Mouse (Mus musculus): ENCODE measurements at regions not wholly inside any gene's neighbourhood (a gene's known extent, or its start where the extent isn't known, plus 50 kb on each side); places are given as distances from the start of the nearest gene placed in this dataset.

DNA sequence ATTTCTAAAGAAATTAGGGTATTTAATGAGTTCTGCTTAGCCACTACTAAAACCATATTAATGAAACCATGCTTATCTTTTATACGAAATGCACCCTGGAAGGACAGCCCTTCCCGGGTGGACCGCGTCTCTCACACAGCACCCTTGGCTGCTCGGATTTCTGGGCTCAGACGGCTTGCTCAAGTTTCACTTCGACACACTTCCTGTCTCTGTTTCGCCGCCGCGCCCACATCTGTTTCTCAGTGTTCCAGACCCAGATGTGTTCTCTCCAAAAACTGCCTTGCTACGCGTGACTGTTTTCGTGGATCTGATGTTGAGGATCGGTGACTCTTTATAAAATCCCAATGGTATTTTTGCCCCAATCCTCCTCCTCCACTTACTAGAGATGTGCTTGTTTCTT is 205.7 kb downstream of the Rnd3 start:
- in situ Hi-C loops (cut with MboI; ENCODE audit: unreplicated experiment in 2 of 2): loop anchor here in 1 of 2 experiments (25.0 kb wide), 2 partner anchors 994 to 1144 kb away; partner anchors contain the start of gene Rbm43

- in situ Hi-C loops (cut with MboI; ENCODE audit: unreplicated experiment in 2 of 2): loop anchor here in 1 of 2 experiments (25.0 kb wide), 2 partner anchors 995 to 1145 kb away; partner anchors contain the start of gene Rbm43
Observed at GRCm38 (mm10) chr2:50942741-50943140, 206.2 kb downstream of the Rnd3 start.

GRCm38 (mm10) chr2:50932936-50933335 is 216.0 kb downstream of the Rnd3 start:
- in situ Hi-C loops (cut with MboI; ENCODE audit: unreplicated experiment in 2 of 2): loop anchor here in 1 of 2 experiments (25.0 kb wide), 2 partner anchors 1004 to 1154 kb away; partner anchors contain the start of gene Rbm43

- in situ Hi-C loops (cut with MboI; ENCODE audit: unreplicated experiment in 2 of 2): no loop called here
Observed at GRCm38 (mm10) chr2:50921002-50921401, 227.9 kb downstream of the Rnd3 start.

DNA sequence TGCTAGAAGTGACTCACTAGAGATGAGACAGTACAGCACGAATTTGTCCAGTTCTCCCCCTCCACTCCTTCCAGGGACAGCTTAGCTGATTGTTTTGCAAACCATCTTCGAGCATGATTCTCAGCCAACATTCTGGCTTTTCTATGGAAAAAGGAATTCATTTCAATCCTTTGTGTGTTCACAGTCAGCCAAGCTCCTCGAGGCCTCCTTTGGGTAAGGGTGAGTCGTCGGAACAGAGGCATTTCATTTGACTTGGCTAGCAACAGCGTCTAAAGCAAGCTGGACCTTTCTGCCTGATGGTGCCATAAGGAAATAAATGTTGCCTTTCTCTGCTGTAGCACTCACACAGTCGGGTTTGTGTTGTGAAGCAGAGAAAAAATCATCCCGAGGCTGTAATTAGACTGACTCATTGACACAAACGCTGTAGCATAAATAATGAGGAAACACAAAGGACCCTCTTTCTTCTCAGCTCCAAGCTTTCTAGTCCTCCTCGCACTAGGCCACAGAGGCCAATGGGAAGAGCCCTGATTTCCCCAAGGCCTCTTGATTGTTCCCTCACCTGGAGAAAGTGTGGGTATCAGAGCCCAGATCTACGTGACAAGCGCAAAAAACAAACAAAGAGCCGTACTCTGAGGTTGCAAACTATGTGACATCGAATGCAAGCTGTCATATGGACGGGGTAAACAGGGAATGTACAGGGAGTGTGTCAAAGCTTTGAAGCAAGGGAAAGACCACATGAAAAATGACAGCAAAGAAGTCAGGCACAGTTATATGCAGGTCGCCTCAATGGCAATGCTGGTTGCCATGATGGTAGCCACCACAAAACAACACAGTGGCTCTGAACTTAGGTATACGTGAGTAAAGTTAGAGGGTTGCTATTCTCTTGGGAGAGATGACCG is 232.3 kb downstream of the Rnd3 start:
- in situ Hi-C loops (cut with MboI; ENCODE audit: unreplicated experiment in 2 of 2): no loop called here

- in situ Hi-C loops (cut with MboI; ENCODE audit: unreplicated experiment in 2 of 2): no loop called here
Observed at GRCm38 (mm10) chr2:50915149-50915548, 233.8 kb downstream of the Rnd3 start.

- in situ Hi-C loops (cut with MboI; ENCODE audit: unreplicated experiment in 2 of 2): no loop called here
Observed at GRCm38 (mm10) chr2:50914176-50914575, 234.7 kb downstream of the Rnd3 start.

- in situ Hi-C loops (cut with MboI; ENCODE audit: unreplicated experiment in 2 of 2): no loop called here
Observed at GRCm38 (mm10) chr2:50908762-50909161, 240.1 kb downstream of the Rnd3 start.

DNA sequence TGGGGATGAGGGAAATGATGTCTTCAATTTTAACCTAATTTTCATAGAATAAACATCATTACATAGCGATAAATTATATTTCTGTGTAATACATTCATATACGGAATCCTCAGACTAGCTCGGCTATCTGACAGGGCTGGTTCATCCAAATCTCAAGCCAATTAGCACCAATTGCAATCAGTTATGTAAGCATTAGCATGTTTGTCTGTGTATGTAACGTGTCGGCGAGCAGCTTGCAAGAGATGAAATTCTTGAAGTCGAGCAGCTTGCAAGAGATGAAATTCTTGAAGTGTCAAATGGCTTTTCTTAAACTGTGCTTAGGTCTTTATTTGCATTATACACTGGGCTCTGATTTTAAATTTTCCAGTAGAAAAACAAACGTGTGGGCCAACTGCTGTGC is 246.2 kb downstream of the Rnd3 start:
- in situ Hi-C loops (cut with MboI; ENCODE audit: unreplicated experiment in 2 of 2): no loop called here

DNA sequence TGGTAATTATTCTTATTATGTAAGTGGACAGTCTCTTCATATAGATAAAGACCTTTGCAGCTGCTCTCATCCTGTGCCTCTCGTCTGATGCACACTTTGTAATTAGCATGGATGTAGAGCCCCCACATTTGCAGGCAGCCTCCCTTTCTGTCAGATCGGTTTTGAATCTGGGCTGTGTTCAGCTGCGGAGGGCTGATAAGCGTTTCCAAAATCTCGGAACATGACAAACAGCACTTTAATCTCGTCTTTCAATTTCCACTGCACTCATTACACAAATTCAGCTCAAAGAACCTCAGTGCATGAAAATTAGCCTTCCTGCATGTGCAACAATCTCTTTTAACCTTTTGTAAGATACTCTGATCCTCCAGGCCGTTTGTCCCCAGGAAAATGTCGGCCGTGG is 246.7 kb downstream of the Rnd3 start:
- in situ Hi-C loops (cut with MboI; ENCODE audit: unreplicated experiment in 2 of 2): no loop called here

- in situ Hi-C loops (cut with MboI; ENCODE audit: unreplicated experiment in 2 of 2): no loop called here
Observed at GRCm38 (mm10) chr2:50888992-50889391, 259.9 kb downstream of the Rnd3 start.

DNA sequence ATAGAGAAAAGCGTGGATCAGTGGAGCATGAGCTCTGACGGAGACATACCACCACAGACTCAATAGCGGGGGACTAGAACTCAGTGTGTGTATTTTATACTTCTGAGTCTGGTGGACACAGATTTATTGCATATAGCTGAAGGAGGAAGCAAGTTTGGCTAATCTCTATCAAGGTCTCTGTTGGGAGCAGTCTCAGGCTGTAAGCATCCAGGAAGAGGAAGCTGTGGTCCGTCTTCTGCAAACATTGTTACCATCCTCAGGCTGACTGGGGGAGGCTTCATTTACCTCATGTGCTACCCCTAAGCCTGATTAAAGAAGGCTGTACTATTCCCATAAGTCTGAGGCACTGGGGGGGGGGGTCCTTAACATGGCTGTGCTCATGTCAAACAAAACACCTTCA is 261.0 kb downstream of the Rnd3 start:
- in situ Hi-C loops (cut with MboI; ENCODE audit: unreplicated experiment in 2 of 2): no loop called here

DNA sequence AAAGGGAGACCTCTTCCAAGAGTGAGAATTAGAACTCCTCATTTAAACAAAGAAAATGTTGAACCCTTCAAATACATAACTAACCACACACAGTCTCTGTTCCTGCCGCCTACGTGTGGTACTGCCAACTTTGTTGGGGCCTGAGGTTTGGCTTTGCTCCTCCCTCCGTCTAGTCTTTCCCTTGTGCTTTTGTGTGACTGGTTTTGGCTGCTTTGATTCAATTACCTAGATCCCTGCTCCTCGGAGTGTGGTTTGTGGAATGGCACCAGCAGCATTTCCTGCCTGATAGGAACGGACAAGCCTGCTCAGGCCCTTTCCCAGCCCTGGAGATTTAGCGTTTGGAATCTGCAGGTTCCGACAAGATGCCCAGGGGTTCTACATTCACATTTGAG is 263.0 kb downstream of the Rnd3 start:
- in situ Hi-C loops (cut with MboI; ENCODE audit: unreplicated experiment in 2 of 2): no loop called here

DNA sequence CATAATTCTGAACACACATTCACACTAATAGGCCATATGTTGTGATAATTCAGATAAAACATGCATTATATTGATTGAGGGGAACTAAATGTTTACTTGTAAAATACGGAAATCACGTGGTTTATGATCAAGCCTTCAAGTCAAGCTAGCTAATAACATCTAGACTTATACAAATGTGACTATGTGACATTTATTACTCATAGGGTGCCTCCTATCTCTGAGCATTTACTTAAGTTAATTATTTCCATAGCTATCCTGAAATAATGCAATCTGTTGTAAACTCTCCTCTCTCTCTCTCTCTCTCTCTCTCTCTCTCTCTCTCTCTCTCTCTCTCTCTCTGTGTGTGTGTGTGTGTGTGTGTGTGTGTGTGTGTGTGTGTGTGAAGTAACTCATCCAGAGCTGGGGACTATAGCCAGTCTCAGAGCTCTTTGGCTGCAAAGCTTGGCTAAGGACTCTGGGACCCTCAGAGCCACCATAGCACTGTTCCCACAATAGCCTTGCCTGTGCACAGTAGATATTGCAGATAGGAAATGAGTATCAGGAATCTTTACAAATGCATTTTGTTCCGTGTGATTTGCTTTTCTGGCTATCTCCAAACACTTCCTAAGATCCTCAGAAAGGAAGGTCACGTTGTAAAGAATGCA is 263.5 kb downstream of the Rnd3 start:
- in situ Hi-C loops (cut with MboI; ENCODE audit: unreplicated experiment in 2 of 2): no loop called here

- in situ Hi-C loops (cut with MboI; ENCODE audit: unreplicated experiment in 2 of 2): no loop called here
Observed at GRCm38 (mm10) chr2:50881514-50882038, 267.3 kb downstream of the Rnd3 start.

DNA sequence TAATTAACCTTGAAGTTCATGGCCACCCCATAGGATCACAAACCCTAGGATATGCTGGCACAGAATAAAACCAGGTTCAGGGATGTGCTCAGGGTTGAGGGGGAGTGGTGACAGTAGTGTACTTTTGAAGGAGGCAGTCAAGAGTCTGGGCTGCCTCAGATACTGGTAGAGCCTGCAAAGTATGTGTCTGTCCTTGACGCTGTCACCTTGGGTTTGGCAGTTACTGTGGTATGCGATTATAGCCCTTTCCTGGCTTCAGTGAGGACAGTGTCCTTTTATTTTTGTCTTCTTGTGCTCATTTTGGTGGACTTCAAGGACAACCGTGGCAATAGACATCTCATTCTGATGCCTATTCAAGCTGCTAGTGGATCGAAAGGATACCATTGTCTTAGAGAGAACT is 268.1 kb downstream of the Rnd3 start:
- in situ Hi-C loops (cut with MboI; ENCODE audit: unreplicated experiment in 2 of 2): no loop called here

- in situ Hi-C loops (cut with MboI; ENCODE audit: unreplicated experiment in 2 of 2): no loop called here
Observed at GRCm38 (mm10) chr2:50877716-50878115, 271.2 kb downstream of the Rnd3 start.

- in situ Hi-C loops (cut with MboI; ENCODE audit: unreplicated experiment in 2 of 2): no loop called here
Observed at GRCm38 (mm10) chr2:50875072-50875471, 273.8 kb downstream of the Rnd3 start.

DNA sequence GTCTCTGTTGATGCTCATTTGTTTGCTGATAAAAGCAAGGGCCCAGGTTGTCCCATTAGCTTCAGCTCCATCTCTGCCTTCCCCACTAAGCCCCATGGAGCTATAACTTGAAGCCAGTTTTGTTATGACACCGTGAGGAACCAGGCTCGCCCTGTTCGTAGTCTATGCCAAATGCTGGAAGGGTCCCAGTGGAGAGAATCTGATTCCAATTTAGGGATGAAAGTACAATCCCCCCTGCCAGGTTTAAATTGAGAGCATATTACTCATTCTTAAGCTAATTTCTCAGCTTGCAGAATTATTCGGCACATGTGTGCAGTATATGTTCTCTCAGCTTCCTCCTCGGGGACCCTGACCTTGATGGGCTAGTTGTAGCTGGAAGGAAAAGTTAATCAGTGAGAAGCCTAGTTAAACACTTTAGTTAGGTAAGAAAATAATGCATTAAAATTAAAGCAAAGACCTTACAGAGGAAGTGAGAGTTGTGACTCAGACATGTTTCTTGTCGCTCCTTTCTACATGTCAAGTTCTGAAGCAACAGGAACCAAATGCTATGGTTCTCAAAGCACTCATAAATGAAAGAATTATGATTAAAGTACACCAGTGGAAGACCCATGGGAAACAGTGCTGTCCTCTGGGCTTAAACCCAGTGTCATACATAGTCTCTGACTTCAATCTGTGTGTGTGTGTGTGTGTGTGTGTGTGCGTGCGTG is 295.2 kb downstream of the Rnd3 start:
- in situ Hi-C loops (cut with MboI; ENCODE audit: unreplicated experiment in 2 of 2): no loop called here

DNA sequence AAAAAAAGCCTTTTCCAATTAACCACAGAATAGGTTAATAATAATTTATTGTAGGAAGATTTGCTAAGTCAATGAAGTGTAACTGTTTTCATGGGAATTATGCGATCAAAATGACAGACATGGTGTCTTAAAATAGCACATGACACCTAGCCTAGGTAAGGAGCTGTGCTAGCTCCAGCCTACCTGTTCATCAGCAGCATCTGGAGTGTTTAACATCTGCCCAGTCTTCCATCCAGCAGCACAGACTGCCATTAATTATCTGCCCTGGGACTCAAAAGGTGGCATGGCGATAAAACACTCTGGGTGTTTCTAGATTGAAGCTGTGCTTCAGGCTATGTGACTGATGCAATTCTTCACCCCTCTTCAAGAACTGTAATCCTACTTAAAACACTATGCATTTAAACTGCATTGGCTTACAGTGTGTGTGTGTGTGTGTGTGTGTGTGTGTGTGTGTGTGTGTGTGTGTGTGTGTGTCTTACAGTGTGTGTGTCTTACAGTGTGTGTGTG is 296.4 kb downstream of the Rnd3 start:
- in situ Hi-C loops (cut with MboI; ENCODE audit: unreplicated experiment in 2 of 2): no loop called here

DNA sequence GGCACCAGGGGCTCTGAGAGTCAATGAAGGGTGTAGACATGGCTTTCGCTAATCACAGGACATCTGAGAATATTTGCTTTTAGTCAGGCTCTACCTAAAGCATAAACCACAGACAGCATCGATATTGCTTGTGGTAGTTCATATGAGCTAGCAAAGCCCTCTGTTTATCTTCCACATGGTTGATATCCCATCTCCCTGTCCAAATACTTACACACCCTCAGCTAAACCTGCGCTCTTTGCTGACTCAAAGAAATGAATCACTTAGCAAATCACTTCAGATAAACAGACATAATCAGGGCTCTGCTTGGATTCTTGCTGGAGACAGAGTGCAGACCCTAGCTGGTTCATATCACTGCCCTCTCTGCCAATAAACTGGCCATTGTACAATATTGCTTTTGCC is 298.8 kb downstream of the Rnd3 start:
- in situ Hi-C loops (cut with MboI; ENCODE audit: unreplicated experiment in 2 of 2): no loop called here
